Mouse (Mus musculus): ENCODE measurements around the gene Gm20390. TPM values are rescaled to one million over a fixed set of nuclear protein-coding genes. Genes with fewer than 3 reads are reported as not detected.

Gene Gm20390
- polyA plus RNA-seq, 1 experiment from 2014 or later: 368 TPM

GRCm38 (mm10) chr11:93911603-93912002 is 56.5 kb downstream of the Gm20390 start:
- ATAC-seq: no peak
- Histone ChIP-seq H3K4me3 (replicated peaks; ENCODE audit: low read length) (no peak overlapping the region), H3K27ac (ENCODE audit: low read length) (no peak overlapping the region), H3K4me1 (replicated peaks; ENCODE audit: control insufficient read depth, insufficient read depth, low read length) (no peaks in the 10 kb centered on the region), H3K36me3 (ENCODE audit: control insufficient read depth, insufficient read depth) (peaks cover 31% of the 10 kb centered on the region), H3K27me3 (replicated peaks; ENCODE audit: control insufficient read depth, insufficient read depth, low read length) (no peaks in the 10 kb centered on the region), H3K9me3 (ENCODE audit: control insufficient read depth, low read length) (no peaks in the 10 kb centered on the region), H3K4me2 (ENCODE audit: low read length) (no peak overlapping the region), H3K9ac (replicated peaks; ENCODE audit: low read depth, low read length) (no peak overlapping the region)
- 85% methylated on average over 3 of the region's 3 CpGs for WGBS

DNA sequence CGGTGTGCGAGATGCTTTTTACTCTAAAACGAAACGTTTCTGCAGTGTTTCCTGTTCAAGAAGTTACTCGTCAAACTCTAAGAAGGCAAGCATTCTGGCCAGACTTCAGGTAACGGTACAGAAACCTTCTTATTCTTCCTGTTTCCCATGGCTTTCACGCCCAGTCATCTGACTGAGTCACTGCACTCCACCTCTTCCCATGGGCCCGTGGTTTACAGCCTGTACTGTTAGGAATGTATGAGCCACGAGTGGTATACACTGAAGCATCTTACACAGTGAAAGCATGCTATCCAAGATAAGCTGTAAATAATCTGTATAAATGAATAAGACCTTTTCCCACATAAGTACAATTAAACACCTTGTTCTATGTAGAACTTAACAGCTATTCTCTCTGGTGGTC is 59.3 kb downstream of the Gm20390 start:
- no peaks in the 10 kb centered on the region for H3K4me1 ChIP-seq (replicated peaks; ENCODE audit: control insufficient read depth, insufficient read depth, low read length)
- 94% methylated on average over 9 of the region's 9 CpGs for WGBS
- H3K27ac ChIP-seq (ENCODE audit: low read length): no peak overlapping the region
- H3K4me2 ChIP-seq (ENCODE audit: low read length): no peak overlapping the region
- no peak overlapping the region for H3K9ac ChIP-seq (replicated peaks; ENCODE audit: low read depth, low read length)
- no peak for ATAC-seq
- H3K36me3 ChIP-seq (ENCODE audit: control insufficient read depth, insufficient read depth): peaks cover 28% of the 10 kb centered on the region
- H3K27me3 ChIP-seq (replicated peaks; ENCODE audit: control insufficient read depth, insufficient read depth, low read length): no peaks in the 10 kb centered on the region
- no peak overlapping the region for H3K4me3 ChIP-seq (replicated peaks; ENCODE audit: low read length)
- no peaks in the 10 kb centered on the region for H3K9me3 ChIP-seq (ENCODE audit: control insufficient read depth, low read length)

GRCm38 (mm10) chr11:93907839-93908238 is 60.3 kb downstream of the Gm20390 start:
- no peak for ATAC-seq
- peaks cover 28% of the 10 kb centered on the region for H3K36me3 ChIP-seq (ENCODE audit: control insufficient read depth, insufficient read depth)
- H3K4me2 ChIP-seq (ENCODE audit: low read length): no peak overlapping the region
- H3K9ac ChIP-seq (replicated peaks; ENCODE audit: low read depth, low read length): no peak overlapping the region
- H3K4me1 ChIP-seq (replicated peaks; ENCODE audit: control insufficient read depth, insufficient read depth, low read length): no peaks in the 10 kb centered on the region
- no peak overlapping the region for H3K27ac ChIP-seq (ENCODE audit: low read length)
- no peak overlapping the region for H3K4me3 ChIP-seq (replicated peaks; ENCODE audit: low read length)
- no peaks in the 10 kb centered on the region for H3K27me3 ChIP-seq (replicated peaks; ENCODE audit: control insufficient read depth, insufficient read depth, low read length)
- 88% methylated on average over 3 of the region's 3 CpGs for WGBS
- H3K9me3 ChIP-seq (ENCODE audit: control insufficient read depth, low read length): no peaks in the 10 kb centered on the region

- peaks cover 28% of the 10 kb centered on the region for H3K36me3 ChIP-seq (ENCODE audit: control insufficient read depth, insufficient read depth)
- H3K9ac ChIP-seq (replicated peaks; ENCODE audit: low read depth, low read length): no peak overlapping the region
- no peak for ATAC-seq
- WGBS: 81% methylated on average over 3 of the region's 4 CpGs
- no peaks in the 10 kb centered on the region for H3K9me3 ChIP-seq (ENCODE audit: control insufficient read depth, low read length)
- no peak overlapping the region for H3K4me3 ChIP-seq (replicated peaks; ENCODE audit: low read length)
- no peak overlapping the region for H3K4me2 ChIP-seq (ENCODE audit: low read length)
- H3K27me3 ChIP-seq (replicated peaks; ENCODE audit: control insufficient read depth, insufficient read depth, low read length): no peaks in the 10 kb centered on the region
- H3K27ac ChIP-seq (ENCODE audit: low read length): no peak overlapping the region
- no peaks in the 10 kb centered on the region for H3K4me1 ChIP-seq (replicated peaks; ENCODE audit: control insufficient read depth, insufficient read depth, low read length)
These were observed 61.3 kb downstream of the Gm20390 start for GRCm38 (mm10) chr11:93906834-93907233.

Other genes starting within 250 kb of the Gm20390 start
- 32.9 and 34.8 TPM in 2 replicates for gene Utp18, start 82.5 kb downstream of the Gm20390 start, polyA plus RNA-seq (2015; fragmentation: Nextera tagmentation; extraction: Ambion mirVana)
- 39.6 and 44.1 TPM in 2 replicates for gene Mbtd1, start 82.4 kb downstream of the Gm20390 start, polyA plus RNA-seq (2015; fragmentation: Nextera tagmentation; extraction: Ambion mirVana)
- gene Nme2, start 12.0 kb downstream of the Gm20390 start, polyA plus RNA-seq (2015; fragmentation: Nextera tagmentation; extraction: Ambion mirVana): 86.5 and 106 TPM in 2 replicates
- gene Nme1, start 228 bp upstream of the Gm20390 start, polyA plus RNA-seq (2015; fragmentation: Nextera tagmentation; extraction: Ambion mirVana): 267 and 357 TPM in 2 replicates
- gene Spag9, start 27.8 kb upstream of the Gm20390 start, polyA plus RNA-seq (2015; fragmentation: Nextera tagmentation; extraction: Ambion mirVana): 99.1 and 108 TPM in 2 replicates
- 35.1 and 46.0 TPM in 2 replicates for gene Tob1, start 243.2 kb upstream of the Gm20390 start, polyA plus RNA-seq (2015; fragmentation: Nextera tagmentation; extraction: Ambion mirVana)